Mouse (Mus musculus) erythroblast, adult 5-6 weeks (primary cell): ENCODE measurements around the gene Twist1. TPM values are rescaled to one million over a fixed set of nuclear protein-coding genes. Genes with fewer than 3 reads are reported as not detected.

Experiments used
- ATAC-seq: replicated peaks from 2 replicates; pipeline ENCODE4 v1.8.0; 2016; ENCODE audit warnings: moderate number of reproducible peaks, mild to moderate bottlenecking, moderate TSS enrichment, inconsistent platforms; ENCODE audit not compliant: poor library complexity, low FRiP score, severe bottlenecking
- total RNA-seq, 2 experiments: library from RNA; stranded (forward) in 1 of 2; stranded (reverse) in 1 of 2; fragments of 150-400 nt in 1 of 2; fragments of 200-764, 138-1000 nt in 1 of 2; gene quantifications; 2 replicates each; pipeline versions ENCODE4 v1.2.3 to v1.2.4; 2015 to 2017; ENCODE audit warnings: low replicate concordance in 2 of 2

Gene Twist1
- total RNA-seq (2015; ENCODE audit: low replicate concordance) (not detected in 2 replicates), total RNA-seq (2017; ENCODE audit: low replicate concordance) (not detected in 2 replicates)

GRCm38 (mm10) chr12:33957400-33958240 is at the start of gene Twist1:
Gene Twist1 (plus strand): TSS chr12:33957671.
- no peak for ATAC-seq

- ATAC-seq = no peak
Measured at GRCm38 (mm10) chr12:33926751-33927150, 30.7 kb upstream of the Twist1 start.

- no peak for ATAC-seq
Measured at GRCm38 (mm10) chr12:33927334-33928098, 30.0 kb upstream of the Twist1 start.

- no peak for ATAC-seq
Measured at GRCm38 (mm10) chr12:33928331-33929192, 28.9 kb upstream of the Twist1 start, which contains the start of gene Ferd3l. Gene Ferd3l (plus strand): TSS chr12:33928425.

GRCm38 (mm10) chr12:33952843-33953242 is 4.6 kb upstream of the Twist1 start:
- no peak for ATAC-seq

GRCm38 (mm10) chr12:33954931-33955565 is 2.4 kb upstream of the Twist1 start:
- ATAC-seq = no peak

GRCm38 (mm10) chr12:33955606-33956295 is 1.7 kb upstream of the Twist1 start:
- no peak for ATAC-seq

GRCm38 (mm10) chr12:33956576-33957399 is 683 bp upstream of the Twist1 start:
- ATAC-seq = no peak

- no peak for ATAC-seq
Measured at GRCm38 (mm10) chr12:33958241-33959194, 1.0 kb downstream of the Twist1 start.

GRCm38 (mm10) chr12:33959206-33959605 is 1.7 kb downstream of the Twist1 start:
- ATAC-seq = no peak

GRCm38 (mm10) chr12:33959846-33960245 is 2.4 kb downstream of the Twist1 start:
- ATAC-seq = no peak

GRCm38 (mm10) chr12:33961013-33961412 is 3.5 kb downstream of the Twist1 start:
- no peak for ATAC-seq

GRCm38 (mm10) chr12:33962118-33962772 is 4.8 kb downstream of the Twist1 start:
- no peak for ATAC-seq

- no peak for ATAC-seq
Measured at GRCm38 (mm10) chr12:33962773-33963130, 5.3 kb downstream of the Twist1 start.

- no peak for ATAC-seq
Measured at GRCm38 (mm10) chr12:33963671-33964369, 6.3 kb downstream of the Twist1 start.

GRCm38 (mm10) chr12:33964427-33964826 is 7.0 kb downstream of the Twist1 start:
- no peak for ATAC-seq
